Mouse (Mus musculus) lung, adult 2 months (tissue): ENCODE measurements around the gene Ralgapa1.

Source experiments
- CTCF ChIP-seq: fragments of 200-500 bp; IDR thresholded peaks from 2 replicates; pipeline ENCODE4 v1.5.1; 2011; ENCODE audit warnings: mild to moderate bottlenecking, low read length, control low read depth; ENCODE audit not compliant: insufficient read depth
- POLR2A ChIP-seq: fragments of 200-500 bp; IDR thresholded peaks from 2 replicates; pipeline ENCODE4 v1.6.1; 2011; ENCODE audit warnings: low read depth, mild to moderate bottlenecking, control low read depth, low read length, borderline replicate concordance; ENCODE audit errors: extremely low read depth

GRCm38 (mm10) chr12:55604411-55604810 is 216.6 kb downstream of the Ralgapa1 start:
- TF ChIP-seq CTCF (no peak), POLR2A (no peak)
